Mouse (Mus musculus): ENCODE measurements around the gene Ifnz.
"Not testable (repeated sequence)": the region's sequence is repeated elsewhere in the genome, so short reads cannot be mapped to it uniquely, and the experiment has no call there.

DNA sequence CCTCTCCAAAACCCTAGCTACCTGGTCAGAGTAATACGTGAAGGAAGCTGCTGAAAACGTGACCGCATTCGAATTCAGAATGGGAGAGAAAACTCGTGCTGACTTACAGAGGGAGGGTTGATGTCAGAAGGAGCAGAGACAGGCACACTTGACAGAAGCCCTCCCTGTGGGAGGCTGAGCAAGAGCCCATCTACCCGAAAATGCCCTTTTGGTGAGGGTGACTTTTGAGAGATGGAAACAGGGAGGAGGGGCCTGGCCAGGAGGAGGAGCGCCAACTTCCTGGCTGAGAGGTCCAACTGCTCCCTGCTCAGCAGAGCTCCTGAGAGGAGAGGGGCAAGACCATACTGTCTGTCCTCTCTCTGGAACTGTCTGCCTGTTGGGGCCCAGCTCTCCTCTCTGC is 17.4 kb downstream of the Ifnz start, which contains the start of gene Gm13285:
- TF ChIP-seq CTCF, EP300 (IDR thresholded peaks at IDR 0.05): not testable (repeated sequence)

Data from lung, postnatal 0 days (tissue).